Mouse (Mus musculus) forebrain, embryonic 15.5 days (tissue): ENCODE measurements at regions not wholly inside any gene's neighbourhood (a gene's known extent, or its start where the extent isn't known, plus 50 kb on each side); places are given as distances from the start of the nearest gene placed in this dataset.

Experiments used
- ATAC-seq: fragments of 200-750 bp; cut with Nextera tagmentation; replicated peaks from 2 replicates; pipeline ENCODE4 v1.8.0; 2017; ENCODE audit warnings: mild to moderate bottlenecking, moderate TSS enrichment, moderate library complexity
- H3K27ac ChIP-seq: fragments of 300-500 bp; sonication (generic); replicated peaks from 2 replicates; pipeline ENCODE4 v1.5.1; 2015; ENCODE audit warnings: mild to moderate bottlenecking, inconsistent platforms
- H3K27me3 ChIP-seq: fragments of 300-500 bp; sonication (generic); 2 replicates; pipeline ENCODE4 v1.6.1; 2015; ENCODE audit warnings: inconsistent platforms
- H3K36me3 ChIP-seq: fragments of 300-500 bp; sonication (generic); 2 replicates; pipeline ENCODE4 v1.6.1; 2015; ENCODE audit warnings: mild to moderate bottlenecking, inconsistent platforms
- H3K4me1 ChIP-seq: fragments of 300-500 bp; sonication (generic); 2 replicates; pipeline ENCODE4 v1.6.1; 2015; ENCODE audit warnings: inconsistent platforms
- H3K4me2 ChIP-seq: fragments of 300-500 bp; sonication (generic); replicated peaks from 2 replicates; pipeline ENCODE4 v1.6.1; 2015; ENCODE audit warnings: mild to moderate bottlenecking, inconsistent platforms
- H3K4me3 ChIP-seq: fragments of 300-500 bp; sonication (generic); 2 replicates; pipeline ENCODE4 v1.5.1; 2015; ENCODE audit warnings: mild to moderate bottlenecking, inconsistent platforms
- H3K9ac ChIP-seq: fragments of 300-500 bp; sonication (generic); replicated peaks from 2 replicates; pipeline ENCODE4 v1.6.1; 2015; ENCODE audit warnings: mild to moderate bottlenecking, inconsistent platforms
- H3K9me3 ChIP-seq: fragments of 300-500 bp; sonication (generic); 2 replicates; pipeline ENCODE4 v1.6.1; 2016; ENCODE audit warnings: inconsistent platforms
- WGBS: fragments of 180-500 bp; shearing (Covaris S2); methylation state at CpG from one replicate; pipeline ENCODE4 v1.1.7; 2015; ENCODE audit warnings: mixed read lengths; 5-methylcytosine and 5-hydroxymethylcytosine counted together

DNA sequence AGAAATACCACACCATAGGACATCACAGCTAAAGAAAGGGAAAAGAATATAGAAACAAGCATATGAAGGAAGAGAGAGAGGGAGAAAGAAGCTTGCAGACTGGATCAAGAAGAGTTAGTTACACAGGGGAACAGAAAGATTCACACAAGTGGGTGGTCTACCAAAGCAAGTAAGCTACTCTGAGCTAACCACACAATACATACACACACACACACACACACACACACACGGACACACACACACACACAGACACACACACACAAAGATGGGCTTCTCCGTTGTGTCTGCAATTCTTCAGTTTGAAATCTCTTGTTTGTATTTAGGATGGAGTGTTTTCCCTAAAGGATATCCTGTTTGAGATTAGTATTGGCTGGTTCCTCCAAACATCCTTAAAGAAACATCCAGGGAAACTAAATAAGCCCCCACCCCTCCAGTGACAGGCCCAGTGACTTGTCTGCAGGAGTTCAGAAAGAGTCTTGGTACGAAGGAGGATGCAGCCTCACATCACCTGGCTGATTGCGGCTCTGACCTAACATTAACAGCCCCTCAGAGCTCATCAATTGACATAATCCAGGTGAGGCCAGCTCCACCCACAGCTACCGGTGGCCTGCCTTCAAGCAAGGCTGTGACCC lies 69.7 kb upstream of the Gm45716 start:
- no peak overlapping the region for H3K27ac ChIP-seq
- H3K9ac ChIP-seq: no peak overlapping the region
- no peak for ATAC-seq
- H3K36me3 ChIP-seq: no peaks in the 10 kb centered on the region
- H3K4me1 ChIP-seq: 0 out of 2 replicates have a peak, but pooled peaks cover 7% of the 10 kb centered on the region
- no peaks in the 10 kb centered on the region for H3K27me3 ChIP-seq
- no peak overlapping the region for H3K4me2 ChIP-seq
- WGBS: 72% methylated on average over 5 of the region's 5 CpGs
- H3K4me3 ChIP-seq: no peak overlapping the region
- no peaks in the 10 kb centered on the region for H3K9me3 ChIP-seq

DNA sequence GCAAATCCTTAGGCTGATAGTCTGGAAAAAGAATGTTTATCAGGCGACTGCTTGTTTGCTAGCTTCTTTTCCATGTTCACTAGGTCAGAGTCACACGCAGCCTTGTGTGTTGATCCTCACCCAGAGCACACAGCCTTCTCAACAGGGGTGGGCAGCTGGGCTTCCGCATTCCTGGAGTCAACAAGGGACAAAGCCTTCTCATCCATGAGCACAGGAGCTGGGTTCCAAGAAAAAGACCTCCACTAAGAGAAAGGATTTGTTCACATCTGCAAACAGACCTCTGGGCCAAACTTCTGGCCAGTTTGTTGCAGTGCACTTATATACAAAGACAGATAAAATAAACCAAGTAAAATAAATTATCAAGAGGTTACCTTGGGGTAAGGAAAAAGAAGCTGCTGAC lies 65.6 kb upstream of the Gm45716 start:
- WGBS: 49% methylated on average over 3 of the region's 3 CpGs
- no peaks in the 10 kb centered on the region for H3K9me3 ChIP-seq

DNA sequence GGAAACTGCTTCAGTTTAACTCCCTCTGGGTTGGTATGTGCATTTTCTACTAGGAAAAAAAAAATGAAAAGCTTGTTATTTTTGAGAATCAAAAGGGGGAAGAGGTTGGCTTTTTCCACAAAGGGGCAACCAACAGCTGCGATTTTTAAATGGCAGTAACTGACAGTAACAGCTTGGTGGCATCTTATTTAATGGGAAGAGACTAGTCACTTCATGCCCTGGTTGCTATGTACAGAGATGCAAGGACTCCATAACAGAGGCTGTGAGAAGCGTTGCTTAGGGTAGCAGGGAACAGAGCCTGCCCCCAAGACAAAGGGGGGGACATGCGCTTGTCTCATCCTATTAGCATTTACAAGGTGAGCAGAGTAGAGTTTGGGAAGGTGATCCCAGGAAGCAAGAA lies 64.8 kb upstream of the Gm45716 start:
- Histone ChIP-seq H3K9me3 (no peaks in the 10 kb centered on the region), H3K27ac (no peak overlapping the region), H3K4me3 (no peak overlapping the region), H3K9ac (no peak overlapping the region), H3K4me2 (no peak overlapping the region), H3K36me3 (no peaks in the 10 kb centered on the region), H3K27me3 (no peaks in the 10 kb centered on the region), H3K4me1 (no peaks in the 10 kb centered on the region)
- WGBS: 73% methylated on average over 3 of the region's 3 CpGs
- ATAC-seq: no peak

More for the DNA sequence above, 65.6 kb upstream of the Gm45716 start:
- H3K27ac ChIP-seq: no peak overlapping the region
- H3K4me3 ChIP-seq: no peak overlapping the region
- no peaks in the 10 kb centered on the region for H3K36me3 ChIP-seq
- 0 out of 2 replicates have a peak, but pooled peaks cover 6% of the 10 kb centered on the region for H3K4me1 ChIP-seq
- H3K9ac ChIP-seq: no peak overlapping the region
- H3K4me2 ChIP-seq: no peak overlapping the region
- H3K27me3 ChIP-seq: no peaks in the 10 kb centered on the region
- no peak for ATAC-seq

DNA sequence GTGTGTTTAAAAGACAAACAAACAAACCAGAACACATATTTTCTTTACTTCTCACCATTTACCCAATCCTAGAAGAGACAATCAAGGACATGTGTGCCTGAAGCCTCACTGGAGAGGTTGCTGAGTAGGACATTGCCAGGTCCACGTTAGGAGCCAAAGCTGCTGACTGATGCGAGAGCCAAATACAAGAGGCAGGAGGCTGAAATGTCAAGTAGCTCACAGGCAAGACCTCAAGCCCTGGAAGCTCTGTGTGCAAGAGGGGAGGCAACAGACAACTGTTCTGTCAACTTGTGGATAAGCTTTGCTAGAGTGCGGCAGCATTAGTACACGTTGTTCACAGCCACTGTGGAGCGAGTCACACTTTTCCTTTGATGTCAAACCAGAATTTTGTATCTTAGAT lies 63.6 kb upstream of the Gm45716 start:
- no peaks in the 10 kb centered on the region for H3K4me1 ChIP-seq
- no peak overlapping the region for H3K9ac ChIP-seq
- 87% methylated on average over 5 of the region's 5 CpGs for WGBS
- no peak overlapping the region for H3K4me2 ChIP-seq
- ATAC-seq: no peak
- H3K36me3 ChIP-seq: no peaks in the 10 kb centered on the region
- H3K27me3 ChIP-seq: no peaks in the 10 kb centered on the region
- no peaks in the 10 kb centered on the region for H3K9me3 ChIP-seq
- no peak overlapping the region for H3K4me3 ChIP-seq
- H3K27ac ChIP-seq: no peak overlapping the region

DNA sequence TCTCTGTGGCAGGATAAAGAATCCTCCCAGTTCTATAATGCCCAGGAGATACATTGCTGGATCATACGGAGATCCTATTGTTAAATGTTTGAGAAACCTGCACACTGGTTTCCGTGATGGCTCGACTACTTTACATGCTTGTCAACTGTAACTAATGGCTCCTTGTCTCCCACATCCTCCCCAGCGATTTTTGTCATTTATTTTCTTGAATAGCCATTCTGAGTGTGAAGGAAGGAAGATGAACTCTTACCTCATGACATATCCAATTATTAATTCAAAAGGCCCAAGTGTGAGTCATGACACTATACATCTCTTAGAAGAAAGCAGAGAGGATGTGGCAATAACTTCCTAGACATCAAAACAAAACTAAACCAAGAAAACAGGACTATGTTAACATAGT lies 61.2 kb upstream of the Gm45716 start:
- 81% methylated on average over 4 of the region's 4 CpGs for WGBS
- Histone ChIP-seq H3K27ac (no peak overlapping the region), H3K9me3 (no peaks in the 10 kb centered on the region), H3K4me3 (no peak overlapping the region), H3K4me1 (peaks cover 16% of the 10 kb centered on the region), H3K36me3 (no peaks in the 10 kb centered on the region), H3K9ac (no peak overlapping the region), H3K4me2 (no peak overlapping the region), H3K27me3 (no peaks in the 10 kb centered on the region)
- no peak for ATAC-seq

DNA sequence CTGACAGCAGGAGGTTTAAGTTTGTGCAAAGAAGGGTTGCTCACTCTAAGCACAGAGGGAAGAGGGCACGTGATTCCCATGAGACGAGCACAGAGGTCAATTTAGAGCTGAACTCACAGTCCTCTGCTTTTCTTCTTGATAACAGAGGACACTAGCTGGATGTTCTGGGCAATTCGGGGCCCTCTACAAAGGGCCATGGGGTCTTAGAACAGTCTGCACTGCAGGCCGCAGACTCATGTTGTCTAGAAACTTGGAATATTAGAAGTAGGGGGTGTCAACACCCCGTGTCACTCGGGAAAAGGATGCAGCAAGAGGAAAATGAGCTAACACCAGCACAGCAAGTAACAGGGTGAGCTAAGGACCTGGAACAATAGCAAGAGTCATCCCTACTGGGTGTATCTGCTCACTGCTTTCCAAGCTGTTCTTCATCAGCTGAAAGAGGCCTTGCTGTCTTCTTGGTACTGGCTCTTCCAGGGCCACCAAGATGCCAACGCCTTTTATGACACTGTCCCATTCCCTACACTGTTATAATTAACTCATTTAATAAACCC lies 58.5 kb upstream of the Gm45716 start:
- Histone ChIP-seq H3K36me3 (no peaks in the 10 kb centered on the region), H3K9ac (no peak overlapping the region), H3K4me2 (no peak overlapping the region), H3K4me3 (no peak overlapping the region), H3K9me3 (no peaks in the 10 kb centered on the region), H3K27me3 (no peaks in the 10 kb centered on the region), H3K27ac (no peak overlapping the region), H3K4me1 (peaks cover 16% of the 10 kb centered on the region)
- 86% methylated on average over 7 of the region's 7 CpGs for WGBS
- no peak for ATAC-seq

DNA sequence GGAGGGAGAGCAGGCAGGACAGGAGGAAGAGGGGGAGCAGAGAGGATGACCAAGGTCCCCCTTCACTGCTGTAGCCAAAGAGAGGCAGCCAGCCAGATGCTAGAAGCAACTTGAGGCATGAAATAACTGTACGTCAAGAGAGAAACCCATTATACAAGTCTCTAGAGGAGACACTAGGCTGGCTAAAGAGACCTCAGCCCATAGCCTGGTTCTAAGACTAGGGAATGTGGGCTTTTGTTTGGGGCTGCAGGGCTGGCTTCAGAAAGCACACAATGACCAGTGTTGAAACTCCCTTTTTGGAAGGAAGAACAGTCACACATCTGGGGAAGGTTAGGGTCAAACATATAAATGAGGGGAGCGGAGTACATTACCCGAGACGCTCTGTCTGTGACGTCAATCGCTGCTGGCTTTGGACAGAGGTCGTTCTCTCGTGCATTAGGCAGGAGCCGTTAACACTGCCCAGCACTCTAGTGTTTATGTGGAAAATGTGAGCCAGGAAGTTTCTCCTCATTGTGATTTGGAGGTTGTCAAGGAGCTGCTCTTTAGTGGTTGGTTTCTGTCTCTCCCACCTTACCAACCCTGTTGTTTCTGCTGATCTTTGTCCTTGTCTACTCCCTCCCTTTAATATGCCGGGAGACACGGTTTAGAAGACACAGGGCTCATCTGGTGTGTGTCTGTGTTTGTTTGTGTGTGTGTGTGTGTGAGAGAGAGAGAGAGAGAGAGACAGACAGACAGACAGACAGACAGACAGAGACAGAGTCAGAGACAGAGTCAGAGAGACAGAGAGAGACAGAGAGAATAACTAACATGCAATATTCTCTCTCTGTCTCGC lies 57.5 kb upstream of the Gm45716 start:
- no peak overlapping the region for H3K4me2 ChIP-seq

DNA sequence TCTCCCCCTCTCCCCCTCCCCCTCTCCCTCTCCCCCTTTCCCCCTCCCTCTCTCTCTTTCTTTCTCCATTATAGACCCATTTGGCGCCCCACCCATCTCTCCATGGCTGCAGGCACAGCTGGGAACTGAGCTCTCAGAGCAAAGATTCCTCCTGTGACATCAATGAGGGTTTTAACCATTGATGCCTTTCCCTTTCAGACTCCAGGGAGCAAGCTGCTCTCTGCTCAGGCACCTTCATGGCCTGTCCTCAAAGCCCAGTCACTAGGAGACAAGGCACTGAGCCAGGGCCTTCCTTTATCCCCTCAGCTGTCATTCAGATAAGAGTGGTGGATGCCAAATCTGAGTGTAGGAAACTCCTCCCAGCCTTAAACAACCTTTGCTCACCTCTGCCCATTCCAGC lies 56.8 kb upstream of the Gm45716 start:
- WGBS: 29% methylated on average over 1 of the region's 1 CpGs
- Histone ChIP-seq H3K4me2 (no peak overlapping the region), H3K4me1 (peaks cover 16% of the 10 kb centered on the region), H3K4me3 (no peak overlapping the region), H3K36me3 (no peaks in the 10 kb centered on the region), H3K9me3 (no peaks in the 10 kb centered on the region), H3K27me3 (no peaks in the 10 kb centered on the region), H3K9ac (no peak overlapping the region), H3K27ac (no peak overlapping the region)
- ATAC-seq: 0 out of 2 replicates have a peak, but pooled peaks have one; percentile 26

More for the DNA sequence above, 57.5 kb upstream of the Gm45716 start:
- H3K36me3 ChIP-seq: no peaks in the 10 kb centered on the region
- H3K9ac ChIP-seq: no peak overlapping the region
- H3K4me1 ChIP-seq: peaks cover 16% of the 10 kb centered on the region
- no peak for ATAC-seq
- no peaks in the 10 kb centered on the region for H3K27me3 ChIP-seq
- H3K4me3 ChIP-seq: no peak overlapping the region
- WGBS: 40% methylated on average over 12 of the region's 12 CpGs
- H3K9me3 ChIP-seq: no peaks in the 10 kb centered on the region
- H3K27ac ChIP-seq: no peak overlapping the region

DNA sequence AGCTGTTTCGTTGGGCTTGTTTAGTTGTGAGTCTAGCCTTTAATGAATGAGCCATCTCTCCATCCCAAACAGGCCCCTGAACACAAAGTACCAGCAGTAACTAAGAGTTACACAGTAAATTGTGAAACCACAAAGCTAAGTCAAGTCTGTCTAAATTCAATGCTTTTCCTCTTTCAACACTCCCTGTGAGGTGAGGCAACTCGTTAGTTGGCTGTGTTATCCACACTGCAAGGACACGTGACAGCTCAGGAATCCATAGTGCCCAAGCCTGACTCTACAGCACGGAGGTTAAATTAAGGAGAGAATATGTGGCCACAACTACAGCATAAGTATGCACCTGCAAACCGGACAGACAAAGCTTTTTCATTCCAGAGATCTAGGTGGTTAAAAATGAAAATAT lies 54.9 kb upstream of the Gm45716 start:
- no peaks in the 10 kb centered on the region for H3K36me3 ChIP-seq
- no peak for ATAC-seq
- H3K27me3 ChIP-seq: no peaks in the 10 kb centered on the region
- no peak overlapping the region for H3K4me2 ChIP-seq
- H3K4me1 ChIP-seq: peaks cover 16% of the 10 kb centered on the region
- 59% methylated on average over 5 of the region's 5 CpGs for WGBS
- H3K4me3 ChIP-seq: no peak overlapping the region
- no peak overlapping the region for H3K27ac ChIP-seq
- no peak overlapping the region for H3K9ac ChIP-seq
- no peaks in the 10 kb centered on the region for H3K9me3 ChIP-seq

DNA sequence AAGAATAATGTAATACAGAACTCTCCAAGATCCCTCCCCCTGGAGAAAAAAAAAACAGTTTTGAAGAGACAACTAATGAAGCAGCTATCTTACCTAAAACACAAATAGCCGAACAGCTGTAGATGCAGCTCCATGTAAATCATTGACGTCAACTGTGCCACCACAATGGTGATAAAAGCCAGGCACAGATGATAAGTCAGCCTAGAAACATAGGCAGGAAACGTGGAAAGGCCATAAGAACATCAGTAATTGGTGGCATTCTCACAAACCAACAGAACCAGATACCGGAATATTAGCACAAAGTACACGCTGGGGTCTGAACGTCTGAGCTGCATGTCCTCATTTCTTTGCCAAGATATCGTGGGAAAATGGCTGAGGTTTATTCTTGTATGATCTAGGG lies 51.2 kb upstream of the Gm45716 start:
- H3K9ac ChIP-seq: no peak overlapping the region
- WGBS: 90% methylated on average over 7 of the region's 7 CpGs
- no peak overlapping the region for H3K27ac ChIP-seq
- H3K27me3 ChIP-seq: no peaks in the 10 kb centered on the region
- no peak overlapping the region for H3K4me3 ChIP-seq
- no peaks in the 10 kb centered on the region for H3K9me3 ChIP-seq
- ATAC-seq: no peak
- no peaks in the 10 kb centered on the region for H3K4me1 ChIP-seq
- no peak overlapping the region for H3K4me2 ChIP-seq
- no peaks in the 10 kb centered on the region for H3K36me3 ChIP-seq
